Mouse (Mus musculus): ENCODE measurements around the gene Rps11.
"Not testable (repeated sequence)": the region's sequence is repeated elsewhere in the genome, so short reads cannot be mapped to it uniquely, and the experiment has no call there.

The Rps11 gene

GRCm38 (mm10) chr7:45131850-45132249 lies 7.6 kb upstream of the Rps11 start:
- no peak for DNase-seq (ENCODE audit: low spot score)

- DNase-seq (ENCODE audit: low spot score) = no peak
Measured at GRCm38 (mm10) chr7:45129776-45130512, 5.7 kb upstream of the Rps11 start.

GRCm38 (mm10) chr7:45129318-45129717 lies 5.1 kb upstream of the Rps11 start:
- DNase-seq (ENCODE audit: low spot score) = no peak

DNA sequence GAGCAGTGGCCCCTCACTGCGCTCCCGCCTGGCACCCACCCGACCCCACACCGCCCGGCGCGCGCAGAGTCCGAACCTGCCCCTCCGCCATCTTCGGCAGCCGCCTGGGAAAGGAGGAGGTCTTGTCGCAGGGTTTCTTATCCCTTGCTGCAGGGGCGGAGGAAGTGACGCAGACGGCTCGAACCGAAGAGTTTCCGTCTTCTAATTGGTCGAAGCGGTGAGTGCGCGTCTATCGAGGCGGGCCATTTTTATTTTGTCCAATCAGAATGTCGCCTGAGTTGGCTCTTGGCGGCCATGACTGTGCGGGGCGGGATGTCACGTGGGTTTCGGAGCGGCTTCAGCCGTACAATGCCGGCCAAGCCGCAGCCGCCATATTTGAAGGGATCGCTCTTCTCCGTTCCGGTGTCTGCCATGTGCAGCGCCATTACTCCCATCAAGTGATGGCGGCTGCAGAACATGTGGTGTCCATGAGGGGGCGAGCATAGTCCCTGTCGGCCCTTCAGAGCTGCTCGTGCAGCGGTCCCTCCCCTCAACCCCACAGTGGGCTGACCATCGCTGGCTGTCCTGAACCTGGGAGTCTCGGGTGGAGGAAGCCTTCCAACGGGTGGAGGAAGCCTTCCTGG lies 4.5 kb upstream of the Rps11 start, which contains the start of gene Rpl13a:
TSS of gene Rpl13a (minus strand) at position 138 of the 623 bp plus-strand sequence.
- peak; percentile 100 for DNase-seq (ENCODE audit: low spot score)

GRCm38 (mm10) chr7:45127700-45128224 lies 3.5 kb upstream of the Rps11 start:
- DNase-seq (ENCODE audit: low spot score) = no peak

GRCm38 (mm10) chr7:45126844-45127699 lies 2.8 kb upstream of the Rps11 start:
- no peak for DNase-seq (ENCODE audit: low spot score)

DNA sequence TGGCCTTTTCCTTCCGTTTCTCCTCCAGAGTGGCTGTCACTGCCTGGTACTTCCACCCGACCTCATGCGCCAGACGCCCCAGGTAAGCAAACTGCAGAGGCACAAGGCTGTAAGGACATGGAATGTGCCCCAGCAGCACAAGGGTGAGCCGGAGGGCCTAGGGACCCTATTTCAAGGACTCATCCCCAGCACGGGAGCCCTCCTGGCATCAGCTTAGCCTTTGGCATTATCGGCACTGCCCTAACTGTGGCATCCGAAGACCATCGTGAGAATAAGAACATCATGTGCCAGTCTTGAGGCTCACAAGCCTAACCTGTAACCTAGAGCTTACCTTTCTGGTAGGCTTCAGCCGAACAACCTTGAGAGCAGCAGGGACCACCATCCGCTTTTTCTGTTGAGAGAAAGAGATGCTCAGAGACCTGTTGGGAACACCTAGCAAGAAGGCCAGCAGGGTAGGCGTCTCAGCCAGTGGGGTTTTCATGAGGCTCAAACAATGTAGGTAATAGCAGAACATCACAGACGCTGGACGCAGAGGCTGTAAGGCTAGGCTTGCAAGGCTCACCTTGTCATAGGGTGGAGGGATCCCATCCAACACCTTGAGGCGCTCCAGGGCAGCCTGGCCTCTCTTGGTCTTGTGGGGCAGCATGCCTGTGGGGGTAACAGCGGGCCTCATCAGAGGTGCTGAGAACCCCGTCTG lies 2.1 kb upstream of the Rps11 start:
- no peak for DNase-seq (ENCODE audit: low spot score)

- DNase-seq (ENCODE audit: low spot score) = not testable (repeated sequence)
Measured at GRCm38 (mm10) chr7:45125649-45126048, 1.4 kb upstream of the Rps11 start.

GRCm38 (mm10) chr7:45125144-45125600 lies 933 bp upstream of the Rps11 start:
- DNase-seq (ENCODE audit: low spot score) = peak; percentile 64

DNA sequence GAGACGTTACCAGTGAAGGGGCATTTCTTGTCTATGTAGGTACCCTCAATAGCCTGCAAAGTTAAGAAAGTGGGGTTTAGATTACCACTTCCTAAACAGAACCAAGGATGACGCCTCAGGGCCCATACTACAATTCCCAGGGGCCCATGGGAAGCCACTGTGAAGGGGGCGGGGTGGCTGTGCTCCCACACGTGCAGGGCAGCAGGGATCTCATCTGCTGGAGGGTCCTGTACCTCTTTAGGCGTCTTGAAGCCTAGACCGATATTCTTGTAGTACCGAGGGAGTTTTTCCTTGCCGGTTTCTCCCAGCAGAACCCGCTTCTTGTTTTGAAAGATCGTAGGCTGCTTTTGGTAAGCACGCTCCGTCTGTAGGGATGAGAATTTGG lies 1.1 kb downstream of the Rps11 start:
- peak; percentile 42 for DNase-seq (ENCODE audit: low spot score)

DNA sequence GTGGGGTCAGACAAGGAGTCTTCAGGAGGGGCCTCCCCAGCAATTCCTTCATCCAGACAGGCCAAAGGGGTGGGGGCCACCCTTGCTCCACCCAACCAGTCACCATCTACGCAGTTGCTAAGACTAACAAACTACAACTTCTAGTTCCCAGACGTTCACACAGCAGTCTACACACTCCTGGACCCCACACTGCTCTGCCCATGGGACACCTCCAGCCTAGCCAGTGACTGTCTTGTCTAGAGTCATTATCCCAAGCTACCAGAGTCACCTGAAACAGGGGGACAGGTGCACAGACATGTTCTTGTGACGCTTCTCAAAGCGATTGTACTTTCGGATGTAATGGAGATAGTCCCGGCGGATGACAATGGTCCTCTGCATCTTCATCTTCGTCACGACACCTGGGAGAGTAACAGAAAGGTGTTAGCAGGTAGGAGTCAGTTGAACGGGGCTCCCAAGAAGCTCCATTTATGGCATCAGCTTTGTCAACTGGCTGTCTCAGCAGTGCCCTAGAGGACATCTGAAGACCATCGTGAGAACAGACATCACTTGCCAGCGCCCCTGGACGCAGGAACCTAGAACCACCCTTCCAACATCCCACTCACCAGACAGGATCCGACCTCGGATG lies 1.6 kb downstream of the Rps11 start:
- no peak for DNase-seq (ENCODE audit: low spot score)

DNA sequence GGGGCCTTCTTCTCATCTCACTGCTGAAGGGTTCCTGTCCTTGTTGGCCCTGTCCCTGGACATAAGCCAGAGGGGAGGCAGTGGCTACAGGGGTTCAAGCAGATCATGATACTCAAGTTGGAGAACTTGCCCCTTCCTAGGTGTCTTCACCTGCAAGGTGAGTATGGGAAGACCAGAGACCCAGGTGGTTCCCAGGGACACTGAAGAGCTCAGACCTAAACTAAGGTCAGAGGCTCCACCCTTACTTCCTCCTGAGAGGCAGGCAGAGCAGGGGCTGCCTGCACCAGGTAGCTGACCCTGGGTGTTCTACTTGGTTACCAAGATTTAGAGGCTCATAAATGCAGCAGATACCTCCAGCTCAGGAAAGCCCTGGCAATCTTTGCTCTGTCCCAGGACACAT lies 2.3 kb downstream of the Rps11 start:
- DNase-seq (ENCODE audit: low spot score) = no peak

GRCm38 (mm10) chr7:45121404-45121803 lies 2.8 kb downstream of the Rps11 start:
- DNase-seq (ENCODE audit: low spot score) = no peak

DNA sequence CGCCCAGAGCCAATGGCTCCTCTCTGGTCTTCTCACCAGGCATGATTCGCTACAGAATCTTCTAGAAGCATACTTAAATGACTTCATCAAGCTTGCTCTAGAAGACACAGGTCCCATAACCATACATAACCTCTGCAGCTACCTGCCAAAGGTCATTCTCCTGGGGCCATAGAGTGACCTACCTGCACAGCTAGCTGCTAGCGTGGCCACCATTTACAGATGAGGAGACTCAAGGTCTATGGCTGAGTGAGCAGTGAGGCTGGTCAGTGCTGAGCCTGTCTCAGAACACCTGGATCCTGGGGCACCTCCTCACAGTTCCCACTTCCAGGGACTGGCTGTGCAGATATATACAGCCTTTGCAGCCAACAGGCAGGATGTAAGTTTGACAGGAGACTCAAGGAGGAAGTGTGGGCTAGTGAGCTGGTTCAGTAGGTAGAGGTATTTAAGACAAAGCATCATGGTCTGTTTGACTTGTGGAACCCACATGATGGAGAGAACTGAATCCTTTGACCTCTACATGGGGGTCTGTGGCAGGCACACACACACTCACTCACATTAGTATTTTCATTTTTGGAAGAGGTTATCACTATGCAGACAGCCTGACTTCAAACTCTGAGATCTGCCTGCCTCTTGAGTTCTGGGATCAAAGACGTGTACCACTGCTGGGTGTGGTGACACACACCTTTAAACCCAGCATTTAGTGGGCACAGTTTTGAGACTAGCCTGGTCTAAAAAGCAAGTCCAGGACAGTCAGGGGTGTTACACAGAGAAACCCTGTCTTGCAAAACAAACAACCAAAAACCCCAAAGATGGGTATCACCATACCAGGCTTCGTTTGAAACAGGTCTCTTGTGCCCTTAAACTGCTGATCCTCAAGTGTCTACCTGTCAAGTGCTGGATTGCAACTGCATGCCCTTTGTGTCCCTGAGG lies 4.2 kb downstream of the Rps11 start:
- DNase-seq (ENCODE audit: low spot score) = no peak

- no peak for DNase-seq (ENCODE audit: low spot score)
Measured at GRCm38 (mm10) chr7:45118336-45118735, 5.9 kb downstream of the Rps11 start.

DNA sequence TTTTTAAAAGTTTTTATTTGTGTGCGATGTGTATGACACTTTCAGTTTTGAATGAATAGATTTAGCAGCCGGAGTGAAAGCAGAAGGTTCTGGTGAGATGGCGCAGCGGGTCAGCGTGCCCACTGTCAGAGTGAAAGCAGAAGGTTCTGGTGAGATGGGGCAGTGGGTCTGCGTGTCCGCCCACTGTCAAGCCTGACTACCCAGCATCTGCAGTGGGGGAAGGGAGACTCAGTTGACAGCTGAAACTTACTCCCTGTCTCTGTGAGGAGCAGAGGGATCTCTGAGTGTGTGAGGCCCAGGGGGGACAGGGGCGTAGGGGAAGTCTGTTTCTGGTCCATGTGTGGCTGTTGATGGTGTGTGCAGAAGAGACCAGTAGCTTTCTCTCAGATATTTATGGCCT lies 6.7 kb downstream of the Rps11 start:
- DNase-seq (ENCODE audit: low spot score) = no peak

GRCm38 (mm10) chr7:45113476-45113875 lies 10.8 kb downstream of the Rps11 start:
- DNase-seq (ENCODE audit: low spot score) = no peak

GRCm38 (mm10) chr7:45112529-45112928 lies 11.7 kb downstream of the Rps11 start:
- DNase-seq (ENCODE audit: low spot score) = no peak

- DNase-seq (ENCODE audit: low spot score) = no peak
Measured at GRCm38 (mm10) chr7:45111940-45112339, 12.3 kb downstream of the Rps11 start.

DNA sequence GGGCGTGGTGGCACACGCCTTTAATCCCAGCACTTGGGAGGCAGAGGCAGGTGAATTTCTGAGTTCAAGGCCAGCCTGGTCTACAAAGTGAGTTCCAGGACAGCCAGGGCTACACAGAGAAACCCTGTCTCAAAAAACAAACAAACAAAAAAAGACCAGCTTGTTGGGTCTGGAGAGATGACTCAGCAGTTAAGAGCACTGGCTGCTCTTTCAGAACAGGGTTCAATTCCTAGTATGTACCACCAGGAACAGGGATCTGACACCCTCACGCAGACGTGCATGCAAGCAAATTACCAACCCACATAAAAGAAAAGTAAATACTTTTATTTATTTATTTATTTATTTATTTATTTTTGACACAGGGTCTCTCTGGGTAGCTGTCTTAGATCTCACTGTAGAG lies 14.2 kb downstream of the Rps11 start:
- DNase-seq (ENCODE audit: low spot score) = not testable (repeated sequence)
